Mouse (Mus musculus): ENCODE data around the gene Bend7. TPM values are rescaled to one million over a fixed set of nuclear protein-coding genes. Genes with fewer than 3 reads are reported as not detected.

Bend7 gene
- polyA plus RNA-seq, 2 experiments, result 0.94 to 1.2 TPM

DNA sequence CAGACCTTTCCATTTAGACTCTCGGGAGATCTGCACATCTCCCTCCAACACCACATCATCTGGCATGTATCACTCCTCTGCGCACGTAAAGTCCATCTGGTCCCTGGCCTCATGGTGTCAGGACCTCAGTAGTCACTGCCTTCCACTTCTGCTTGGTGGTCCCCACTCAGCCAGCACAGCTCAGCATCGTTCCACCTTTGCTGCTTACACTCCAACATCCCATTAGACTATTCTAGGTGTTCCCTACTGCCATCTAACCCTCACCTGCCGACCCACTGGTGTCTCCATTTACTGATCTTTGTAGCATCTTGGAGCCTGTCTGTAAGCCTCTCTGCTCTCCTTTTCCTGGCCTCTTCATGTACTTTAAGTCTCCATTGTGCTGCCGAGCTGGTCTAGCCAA, 67.4 kb downstream of the Bend7 start:
- Histone ChIP-seq H3K27me3 (ENCODE audit: control insufficient read depth, insufficient read depth, low read length) (no peaks in the 10 kb centered on the region), H3K27ac (no peak overlapping the region), H3K4me3 (ENCODE audit: insufficient read depth in 1 of 2, low read depth in 2 of 2, low read length in 2 of 2) (no peak overlapping the region), H3K4me2 (ENCODE audit: low read depth) (no peak overlapping the region), H3K9ac (replicated peaks) (no peak overlapping the region), H3K36me3 (replicated peaks; ENCODE audit: control insufficient read depth, insufficient read depth, low read depth) (no peaks in the 10 kb centered on the region), H3K9me3 (ENCODE audit: control insufficient read depth, low read length) (no peaks in the 10 kb centered on the region), H3K4me1 (replicated peaks; ENCODE audit: control insufficient read depth in 2 of 2, insufficient read depth in 2 of 2, low read length in 1 of 2) (no peaks in the 10 kb centered on the region)
- DNase-seq (ENCODE audit: low read depth in 3 of 3, low spot score in 3 of 3) (no peak), ATAC-seq (ENCODE audit: insufficient read depth) (no peak)
- TF ChIP-seq CTCF (IDR thresholded peaks at IDR 0.05; ENCODE audit: low read depth) (no peak), EP300 (IDR thresholded peaks at IDR 0.05; ENCODE audit: low read depth) (no peak)
- WGBS (ENCODE audit: insufficient replicate concordance), result 68% methylated on average over 6 of the region's 6 CpGs

DNA sequence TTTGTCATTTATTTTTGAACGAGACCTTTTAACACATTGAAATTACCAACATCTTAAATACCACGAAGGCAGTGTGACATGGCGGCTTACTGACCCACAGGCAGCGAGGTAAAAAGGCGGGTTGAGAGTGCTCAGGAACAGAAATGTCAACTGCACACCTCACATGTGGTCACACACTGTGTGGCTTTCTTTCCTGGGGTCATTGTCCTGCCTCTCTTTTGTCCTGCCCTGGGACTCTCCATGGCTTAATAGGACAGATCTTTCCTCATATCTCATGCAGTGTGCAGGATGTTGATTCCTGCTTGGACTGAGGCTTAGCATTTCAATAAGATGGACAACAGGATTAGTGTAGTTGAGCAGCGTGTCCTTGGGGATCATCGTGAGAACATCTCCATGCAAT, 69.6 kb downstream of the Bend7 start:
- no peaks in the 10 kb centered on the region for H3K36me3 ChIP-seq (replicated peaks; ENCODE audit: control insufficient read depth, insufficient read depth, low read depth)
- H3K4me3 ChIP-seq (ENCODE audit: insufficient read depth in 1 of 2, low read depth in 2 of 2, low read length in 2 of 2), result no peak overlapping the region
- H3K27ac ChIP-seq, result no peak overlapping the region
- 69% methylated on average over 7 of the region's 7 CpGs for WGBS (ENCODE audit: insufficient replicate concordance)
- H3K4me1 ChIP-seq (replicated peaks; ENCODE audit: control insufficient read depth in 2 of 2, insufficient read depth in 2 of 2, low read length in 1 of 2), result no peaks in the 10 kb centered on the region
- no peak overlapping the region for H3K9ac ChIP-seq (replicated peaks)
- TF ChIP-seq EP300 (IDR thresholded peaks at IDR 0.05; ENCODE audit: low read depth) (no peak), CTCF (IDR thresholded peaks at IDR 0.05; ENCODE audit: low read depth) (no peak)
- no peak overlapping the region for H3K4me2 ChIP-seq (ENCODE audit: low read depth)
- DNase-seq (ENCODE audit: low read depth in 3 of 3, low spot score in 3 of 3) (no peak), ATAC-seq (ENCODE audit: insufficient read depth) (no peak)
- H3K9me3 ChIP-seq (ENCODE audit: control insufficient read depth, low read length), result no peaks in the 10 kb centered on the region
- no peaks in the 10 kb centered on the region for H3K27me3 ChIP-seq (ENCODE audit: control insufficient read depth, insufficient read depth, low read length)

DNA sequence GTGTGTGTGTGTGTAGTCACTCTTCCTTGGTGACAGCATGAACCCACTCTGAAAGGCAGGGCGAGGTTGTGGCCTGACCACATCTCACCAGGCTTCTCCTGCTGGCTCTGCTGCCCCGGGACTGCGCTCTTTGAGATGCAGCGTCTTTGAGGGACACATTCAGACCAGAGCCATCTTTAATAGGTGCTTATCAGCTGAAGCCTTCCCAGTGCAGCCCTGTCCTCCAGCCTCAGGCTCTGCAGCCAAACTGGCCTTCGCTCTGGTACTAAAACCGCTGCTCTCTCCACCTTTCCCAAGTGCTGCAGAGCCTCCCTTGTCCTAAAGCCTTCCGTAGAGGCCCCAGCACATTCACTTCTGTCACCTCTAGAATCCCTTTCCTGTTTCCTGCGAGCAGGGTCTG, 74.0 kb downstream of the Bend7 start:
- ATAC-seq (ENCODE audit: insufficient read depth), result no peak
- no peaks in the 10 kb centered on the region for H3K27me3 ChIP-seq (ENCODE audit: control insufficient read depth, insufficient read depth, low read length)
- H3K36me3 ChIP-seq (replicated peaks; ENCODE audit: control insufficient read depth, insufficient read depth, low read depth), result no peaks in the 10 kb centered on the region
- no peak overlapping the region for H3K4me3 ChIP-seq (ENCODE audit: insufficient read depth in 1 of 2, low read depth in 2 of 2, low read length in 2 of 2)
- H3K4me1 ChIP-seq (replicated peaks; ENCODE audit: control insufficient read depth in 2 of 2, insufficient read depth in 2 of 2, low read length in 1 of 2), result no peaks in the 10 kb centered on the region
- no peak overlapping the region for H3K4me2 ChIP-seq (ENCODE audit: low read depth)
- H3K9ac ChIP-seq (replicated peaks), result no peak overlapping the region
- H3K9me3 ChIP-seq (ENCODE audit: control insufficient read depth, low read length), result no peaks in the 10 kb centered on the region
- 62% methylated on average over 8 of the region's 8 CpGs for WGBS (ENCODE audit: insufficient replicate concordance)
- TF ChIP-seq CTCF (IDR thresholded peaks at IDR 0.05; ENCODE audit: low read depth), result no peak
- TF ChIP-seq EP300 (IDR thresholded peaks at IDR 0.05; ENCODE audit: low read depth), result no peak
- no peak for DNase-seq (ENCODE audit: low read depth in 3 of 3, low spot score in 3 of 3)
- H3K27ac ChIP-seq, result no peak overlapping the region

GRCm38 (mm10) chr2:4792554-4792953, 74.9 kb downstream of the Bend7 start:
- Histone ChIP-seq H3K4me3 (ENCODE audit: insufficient read depth in 1 of 2, low read depth in 2 of 2, low read length in 2 of 2) (no peak overlapping the region), H3K9ac (replicated peaks) (no peak overlapping the region), H3K36me3 (replicated peaks; ENCODE audit: control insufficient read depth, insufficient read depth, low read depth) (no peaks in the 10 kb centered on the region), H3K27ac (no peak overlapping the region), H3K9me3 (ENCODE audit: control insufficient read depth, low read length) (no peaks in the 10 kb centered on the region), H3K4me1 (replicated peaks; ENCODE audit: control insufficient read depth in 2 of 2, insufficient read depth in 2 of 2, low read length in 1 of 2) (no peaks in the 10 kb centered on the region), H3K4me2 (ENCODE audit: low read depth) (no peak overlapping the region), H3K27me3 (ENCODE audit: control insufficient read depth, insufficient read depth, low read length) (no peaks in the 10 kb centered on the region)
- 59% methylated on average over 4 of the region's 4 CpGs for WGBS (ENCODE audit: insufficient replicate concordance)
- TF ChIP-seq CTCF (IDR thresholded peaks at IDR 0.05; ENCODE audit: low read depth) (no peak), EP300 (IDR thresholded peaks at IDR 0.05; ENCODE audit: low read depth) (no peak)
- ATAC-seq (ENCODE audit: insufficient read depth), result no peak
- DNase-seq (ENCODE audit: low read depth in 3 of 3, low spot score in 3 of 3), result no peak

DNA sequence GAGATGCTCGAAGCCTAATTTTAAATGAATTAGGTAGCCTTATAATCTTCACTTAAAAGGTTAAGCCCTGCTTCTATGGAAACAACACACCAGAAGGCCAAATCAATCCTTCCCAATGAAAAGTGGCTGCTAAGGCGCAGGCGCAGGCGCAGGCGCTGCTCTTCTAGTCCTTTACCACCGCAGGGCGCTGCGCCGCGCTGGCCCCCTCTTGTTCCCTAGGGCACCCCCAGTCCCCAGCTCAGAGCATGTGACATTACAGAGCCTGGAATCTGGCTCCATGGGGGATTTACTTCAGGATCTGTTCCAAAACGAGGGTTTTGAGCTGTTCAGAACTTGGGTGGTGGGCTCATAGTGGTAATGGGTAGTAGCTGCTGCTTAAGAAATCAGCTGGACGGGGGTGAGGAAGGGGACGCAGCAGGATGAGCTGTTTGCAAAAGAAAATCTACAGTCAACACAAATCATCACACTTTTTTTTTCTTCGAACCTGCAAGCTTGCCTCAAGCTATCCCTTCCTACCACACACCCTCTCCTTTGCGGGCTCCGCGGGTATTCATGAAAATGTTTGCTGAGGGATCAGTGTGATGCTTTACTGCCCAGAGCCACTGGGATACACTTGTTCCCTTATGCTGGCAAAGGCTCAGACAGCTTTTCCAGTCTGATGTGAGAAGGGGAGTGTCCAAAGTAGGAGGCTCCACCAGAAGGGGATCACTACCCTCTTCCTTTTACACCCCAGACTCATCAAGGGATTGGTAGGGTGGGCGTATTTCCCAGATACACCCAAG, 85.0 kb downstream of the Bend7 start:
- Histone ChIP-seq H3K4me3 (ENCODE audit: insufficient read depth in 1 of 2, low read depth in 2 of 2, low read length in 2 of 2) (no peak overlapping the region), H3K4me2 (ENCODE audit: low read depth) (no peak overlapping the region), H3K27ac (no peak overlapping the region), H3K36me3 (replicated peaks; ENCODE audit: control insufficient read depth, insufficient read depth, low read depth) (no peaks in the 10 kb centered on the region), H3K9me3 (ENCODE audit: control insufficient read depth, low read length) (no peaks in the 10 kb centered on the region), H3K27me3 (ENCODE audit: control insufficient read depth, insufficient read depth, low read length) (no peaks in the 10 kb centered on the region), H3K4me1 (replicated peaks; ENCODE audit: control insufficient read depth in 2 of 2, insufficient read depth in 2 of 2, low read length in 1 of 2) (no peaks in the 10 kb centered on the region), H3K9ac (replicated peaks) (no peak overlapping the region)
- ATAC-seq (ENCODE audit: insufficient read depth), result no peak
- no peak for DNase-seq (ENCODE audit: low read depth in 3 of 3, low spot score in 3 of 3)
- WGBS (ENCODE audit: insufficient replicate concordance), result 48% methylated on average over 18 of the region's 18 CpGs
- no peak for TF ChIP-seq CTCF (IDR thresholded peaks at IDR 0.05; ENCODE audit: low read depth)
- no peak for TF ChIP-seq EP300 (IDR thresholded peaks at IDR 0.05; ENCODE audit: low read depth)

All from liver, embryonic 14.5 days (tissue).